Mouse (Mus musculus): ENCODE results near the gene Cd164l2.

Gene Cd164l2

DNA sequence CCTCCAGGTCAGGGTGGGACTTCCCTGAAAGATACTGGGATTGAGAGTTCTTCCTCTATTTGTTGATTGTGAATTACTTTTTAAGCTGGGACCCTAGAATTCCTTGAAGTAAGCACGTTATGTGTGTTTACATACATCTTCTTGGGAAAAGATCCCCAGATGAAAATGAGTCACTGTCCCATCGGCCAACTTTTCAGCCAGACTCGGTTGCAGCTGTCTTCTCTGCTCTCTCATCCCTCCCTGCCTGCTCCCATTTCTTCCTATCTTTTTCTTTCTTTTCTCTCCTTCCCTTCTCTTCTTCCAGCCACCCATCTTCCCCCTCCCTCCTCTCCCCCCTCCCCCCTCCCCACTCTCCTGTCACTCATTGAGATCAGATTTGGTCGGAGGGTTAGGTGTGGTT, 16.9 kb upstream of the Cd164l2 start:
- DNase-seq (ENCODE audit: extremely low spot score), result no peak

DNA sequence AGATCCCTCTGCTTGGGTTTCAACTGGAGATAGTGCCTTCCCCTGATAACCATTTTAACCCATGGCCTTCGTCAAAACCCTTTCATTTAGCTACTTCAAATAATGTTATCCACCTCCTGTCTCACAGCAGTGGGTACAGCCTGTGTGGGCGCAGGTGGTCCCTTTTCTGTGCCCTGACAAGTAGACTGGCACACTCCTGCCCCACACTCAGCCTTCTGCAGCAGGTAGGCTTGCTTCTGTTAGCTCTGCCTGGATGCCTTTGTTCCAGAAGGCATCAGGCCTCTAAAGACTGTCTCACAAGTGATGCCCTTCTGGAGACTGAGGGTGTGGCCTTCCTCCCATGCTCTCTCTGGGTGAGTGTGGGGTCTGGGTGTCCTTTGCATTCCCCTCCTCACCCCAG, 15.8 kb upstream of the Cd164l2 start:
- DNase-seq (ENCODE audit: extremely low spot score), result no peak

DNA sequence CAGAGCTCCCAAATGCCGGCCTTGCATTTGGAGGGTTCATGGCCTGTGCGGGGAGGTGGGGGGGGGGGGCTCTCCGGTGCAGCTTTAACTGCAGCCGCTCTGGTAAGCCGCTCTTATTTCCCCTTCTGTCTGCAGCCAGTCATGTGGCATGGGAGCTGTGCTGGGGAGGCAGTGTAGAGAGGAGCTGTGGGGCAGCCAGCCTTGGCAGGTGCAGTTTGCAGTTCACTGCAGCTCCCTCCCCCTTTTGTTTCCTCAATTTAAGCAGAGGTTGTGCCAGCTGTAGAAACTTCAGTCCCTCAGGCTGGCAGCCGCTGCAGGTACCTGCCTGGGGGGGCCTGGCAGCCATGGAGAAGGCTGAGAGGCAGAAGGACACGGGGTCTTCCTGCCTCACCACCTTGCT, 15.1 kb upstream of the Cd164l2 start:
- DNase-seq (ENCODE audit: extremely low spot score), result no peak

DNA sequence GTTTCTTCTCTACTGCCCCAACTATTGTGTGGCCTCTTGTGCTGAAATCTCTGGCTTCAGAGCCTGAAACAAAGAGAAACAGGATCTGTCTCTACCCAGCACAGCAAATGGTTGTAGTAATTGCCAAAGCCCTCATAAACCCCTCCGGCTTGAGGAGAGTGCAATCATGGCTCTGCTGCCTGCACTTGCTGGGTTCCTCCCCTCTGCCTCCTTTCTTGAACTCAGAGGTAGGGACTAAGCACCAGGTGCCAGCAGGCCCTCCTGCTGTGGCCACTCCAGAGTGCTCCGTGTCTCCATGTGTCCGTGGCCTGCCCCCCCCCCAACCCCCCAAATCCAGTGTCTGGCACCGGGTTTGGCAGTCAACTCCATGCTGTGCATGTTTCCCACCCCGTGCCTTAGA, 14.6 kb upstream of the Cd164l2 start:
- no peak for DNase-seq (ENCODE audit: extremely low spot score)

DNA sequence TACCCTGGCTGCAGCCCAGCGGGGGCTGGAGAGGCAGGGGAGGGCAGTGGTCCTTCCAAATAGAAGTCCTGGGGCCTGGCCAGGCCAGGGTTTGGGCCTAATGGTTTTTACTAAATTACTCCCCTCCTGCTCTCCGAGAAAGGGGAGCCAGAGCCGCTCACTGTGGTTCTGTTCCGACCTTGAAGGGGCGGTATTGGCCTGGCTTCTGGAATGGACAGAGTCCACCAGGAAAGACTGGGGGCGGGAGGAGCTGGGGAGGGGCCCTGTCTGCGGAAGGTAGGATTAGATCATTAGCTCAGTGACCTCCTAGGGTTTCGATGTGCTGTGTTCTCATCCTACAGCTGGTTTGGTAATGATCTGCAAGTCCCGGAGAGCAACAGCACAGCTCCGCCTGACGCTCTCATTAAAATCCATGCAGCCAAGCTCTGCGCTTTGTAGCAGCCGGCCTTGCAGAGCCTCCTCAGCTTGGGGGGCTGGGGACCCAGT, 14.1 kb upstream of the Cd164l2 start:
- no peak for DNase-seq (ENCODE audit: extremely low spot score)

DNA sequence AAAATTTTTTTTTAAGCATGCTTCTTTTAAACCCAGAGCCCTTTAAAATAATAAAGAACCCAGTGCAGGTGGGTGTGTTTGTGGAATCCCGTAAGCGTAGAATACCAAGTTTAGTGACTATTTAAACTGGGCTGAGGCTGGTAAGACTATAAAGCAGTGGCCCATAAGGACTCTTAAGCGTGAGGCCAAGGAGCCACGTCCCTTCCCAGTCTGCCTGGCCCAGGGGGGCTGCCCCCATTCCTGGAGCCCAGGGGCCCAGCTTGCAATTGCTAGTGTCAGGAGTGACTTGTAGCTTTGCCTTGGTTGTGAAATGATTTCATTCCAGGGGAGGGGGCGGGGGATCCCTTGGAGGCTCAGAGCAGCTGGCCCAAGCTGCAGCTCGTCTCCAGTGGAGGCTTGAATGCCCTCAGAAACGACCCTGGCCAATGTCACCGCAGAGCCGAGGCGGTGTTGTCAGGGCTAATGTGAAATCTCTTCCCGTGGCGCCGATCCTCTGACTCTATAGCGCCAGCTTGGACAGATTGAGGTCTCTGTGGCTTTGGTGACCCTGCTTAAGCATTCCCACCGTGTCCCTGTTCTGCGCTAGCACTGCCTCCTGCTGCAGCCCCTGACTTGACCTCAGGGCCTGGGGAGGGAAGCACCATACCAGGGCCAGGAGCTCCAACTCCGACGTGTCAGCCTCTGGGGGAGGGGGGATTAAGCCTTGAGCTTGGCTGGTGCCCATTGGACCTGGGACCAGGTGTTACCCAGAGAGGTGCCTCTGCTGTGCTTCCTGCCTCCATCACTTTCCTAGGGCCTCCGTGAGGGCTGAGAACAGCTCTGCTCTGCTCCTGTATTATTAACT, 13.4 kb upstream of the Cd164l2 start:
- no peak for DNase-seq (ENCODE audit: extremely low spot score)

DNA sequence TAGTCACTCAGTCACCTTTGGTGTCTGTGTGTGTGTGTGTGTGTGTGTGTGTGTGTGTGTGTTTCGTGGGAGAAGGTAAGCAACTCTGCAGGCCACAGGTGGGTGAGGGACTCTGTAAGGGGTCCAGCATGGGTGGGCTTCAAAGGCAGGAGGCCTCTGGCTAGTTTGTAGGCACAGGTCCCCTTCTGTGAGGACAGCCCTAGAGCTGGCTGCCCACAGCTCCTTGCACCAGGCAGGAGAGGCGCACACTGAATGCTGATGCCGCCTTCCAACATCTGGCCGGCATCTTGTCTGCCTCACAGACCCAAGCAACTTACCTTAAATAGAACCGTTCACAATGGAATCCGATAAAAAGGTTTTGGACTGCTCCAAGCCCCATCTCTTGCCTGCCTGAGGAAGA, 12.2 kb upstream of the Cd164l2 start:
- DNase-seq (ENCODE audit: extremely low spot score), result no peak

DNA sequence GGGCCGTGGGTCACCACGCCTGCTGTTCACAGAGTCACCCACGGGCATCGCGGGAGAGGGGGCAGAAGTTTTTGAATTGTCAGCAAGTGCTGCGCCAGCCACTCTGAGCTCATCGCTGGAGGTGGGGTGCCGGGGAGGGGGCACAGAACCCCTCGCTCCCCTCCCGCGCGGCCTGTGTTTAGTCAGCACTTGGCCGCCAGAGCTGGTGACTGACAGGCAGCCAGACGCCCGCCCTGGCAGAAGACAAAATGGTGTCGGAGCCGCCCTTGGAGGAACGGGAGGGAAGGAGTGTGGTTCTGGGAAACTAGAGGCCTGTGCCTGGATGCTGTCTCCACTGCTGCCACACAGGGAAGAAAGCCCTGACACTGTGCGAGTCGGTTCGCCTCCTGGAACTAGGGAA, 11.6 kb upstream of the Cd164l2 start:
- DNase-seq (ENCODE audit: extremely low spot score), result no peak

DNA sequence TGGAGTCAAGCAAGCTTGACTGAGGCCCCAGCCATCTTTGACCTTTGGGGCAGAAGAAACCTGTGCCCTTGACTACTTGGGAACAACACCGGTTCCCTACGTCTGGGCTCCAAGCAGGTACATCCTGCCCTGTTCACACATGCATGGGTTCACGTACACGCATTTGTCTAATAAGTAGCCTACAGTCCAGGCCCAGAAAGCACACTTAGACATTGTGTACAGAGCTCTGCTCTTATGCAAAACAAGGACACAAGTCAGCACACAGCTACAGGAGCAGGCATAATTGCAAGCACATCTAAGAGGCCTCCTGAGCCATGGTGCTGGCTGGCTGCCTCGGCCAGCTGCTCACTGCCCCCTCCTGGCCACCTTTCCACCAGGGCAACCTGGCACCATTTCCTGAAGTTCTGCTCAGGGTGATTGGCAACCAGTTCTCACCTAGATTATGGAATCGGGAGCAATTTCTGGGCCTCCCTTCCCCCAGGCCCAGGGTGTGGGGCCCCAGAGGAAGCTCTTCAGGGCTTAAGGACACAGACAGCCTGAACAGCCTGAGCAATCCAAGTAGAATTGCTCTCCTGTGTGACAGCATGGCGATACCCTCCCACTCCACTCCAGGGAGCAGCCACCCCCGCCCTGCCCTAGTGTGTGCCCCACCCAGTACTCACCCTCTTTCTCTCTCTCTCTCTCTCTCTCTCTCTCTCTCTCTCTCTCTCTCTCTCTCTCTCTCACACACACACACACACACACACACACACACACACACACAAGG, 10.7 kb upstream of the Cd164l2 start:
- no peak for DNase-seq (ENCODE audit: extremely low spot score)

DNA sequence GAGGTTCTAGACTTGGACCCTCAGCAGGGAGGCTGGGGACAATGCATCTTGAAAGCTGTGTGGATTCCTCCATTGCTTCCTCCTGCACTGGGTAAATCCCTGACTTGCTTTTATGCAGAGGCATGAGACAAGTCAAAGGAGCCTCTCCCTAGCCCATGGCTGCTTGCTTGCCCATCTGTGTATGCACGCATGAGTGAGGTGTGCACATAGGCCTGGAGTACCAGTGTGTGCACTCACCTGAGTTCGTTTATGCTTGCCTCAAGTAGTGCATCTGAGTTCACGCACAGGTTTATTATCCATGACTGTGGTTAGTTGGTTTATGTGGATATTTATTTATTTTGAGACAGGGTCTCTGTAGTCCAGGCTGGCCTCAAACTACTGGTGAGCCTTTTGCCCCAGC, 9.7 kb upstream of the Cd164l2 start:
- no peak for DNase-seq (ENCODE audit: extremely low spot score)

DNA sequence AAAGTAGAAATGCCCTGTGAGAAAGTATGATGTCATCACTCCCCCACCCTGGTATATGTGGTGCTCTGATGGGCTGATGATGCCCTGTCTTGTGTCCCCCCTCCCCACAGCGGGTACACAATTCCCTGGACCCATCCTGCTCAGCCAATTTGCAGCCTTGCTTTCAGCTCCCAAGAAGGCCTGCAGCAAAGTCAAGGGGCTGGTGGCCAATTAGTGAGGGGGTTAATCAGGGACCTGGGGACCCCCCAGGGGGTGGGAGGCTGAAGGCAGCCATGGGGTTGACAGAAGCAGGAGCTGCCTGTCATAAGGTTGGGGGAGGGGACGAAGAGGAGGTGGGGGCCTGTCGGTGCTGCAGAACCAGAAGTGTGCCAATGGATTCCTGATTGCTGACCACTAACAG, 8.3 kb upstream of the Cd164l2 start:
- no peak for DNase-seq (ENCODE audit: extremely low spot score)

DNA sequence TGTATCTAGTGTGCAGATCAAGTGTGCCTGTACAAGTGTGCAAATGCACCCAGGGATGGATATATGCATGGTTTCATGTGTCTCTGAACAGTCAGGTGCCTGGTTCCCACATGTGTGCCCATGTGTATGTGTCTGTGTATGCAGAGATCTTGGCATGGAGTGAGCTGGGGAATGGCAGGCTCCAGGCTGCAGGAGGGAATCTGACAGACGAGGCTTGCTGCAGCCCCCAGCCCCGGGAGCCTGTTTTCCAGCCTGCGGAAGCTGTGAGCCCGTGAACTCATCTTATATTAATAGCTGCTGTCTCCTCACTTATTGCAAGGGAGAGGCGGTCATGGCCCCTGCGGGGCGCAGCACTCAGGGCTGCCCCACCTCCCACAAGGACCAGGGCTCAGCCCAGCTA, 7.6 kb upstream of the Cd164l2 start:
- no peak for DNase-seq (ENCODE audit: extremely low spot score)

DNA sequence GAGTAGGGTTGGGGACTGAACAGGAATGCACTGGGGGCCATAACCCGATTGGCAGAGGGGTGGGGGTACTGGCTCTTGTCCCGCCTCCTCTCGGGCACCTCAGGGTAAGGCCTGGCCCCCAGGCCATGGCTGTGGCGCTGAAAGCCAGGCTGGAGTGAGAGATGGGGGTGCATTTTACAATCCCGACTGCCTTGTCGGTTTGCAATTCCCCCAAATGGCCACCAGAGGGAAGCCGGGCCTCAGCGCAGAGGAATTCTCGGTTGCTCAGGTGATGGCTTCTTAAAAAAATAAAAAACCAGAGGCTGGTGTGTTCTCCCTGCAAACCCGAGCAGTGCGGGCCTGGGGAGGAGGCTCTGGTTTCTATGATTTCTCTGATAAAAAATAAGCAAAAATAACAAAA, 2.6 kb upstream of the Cd164l2 start:
- no peak for DNase-seq (ENCODE audit: extremely low spot score)

DNA sequence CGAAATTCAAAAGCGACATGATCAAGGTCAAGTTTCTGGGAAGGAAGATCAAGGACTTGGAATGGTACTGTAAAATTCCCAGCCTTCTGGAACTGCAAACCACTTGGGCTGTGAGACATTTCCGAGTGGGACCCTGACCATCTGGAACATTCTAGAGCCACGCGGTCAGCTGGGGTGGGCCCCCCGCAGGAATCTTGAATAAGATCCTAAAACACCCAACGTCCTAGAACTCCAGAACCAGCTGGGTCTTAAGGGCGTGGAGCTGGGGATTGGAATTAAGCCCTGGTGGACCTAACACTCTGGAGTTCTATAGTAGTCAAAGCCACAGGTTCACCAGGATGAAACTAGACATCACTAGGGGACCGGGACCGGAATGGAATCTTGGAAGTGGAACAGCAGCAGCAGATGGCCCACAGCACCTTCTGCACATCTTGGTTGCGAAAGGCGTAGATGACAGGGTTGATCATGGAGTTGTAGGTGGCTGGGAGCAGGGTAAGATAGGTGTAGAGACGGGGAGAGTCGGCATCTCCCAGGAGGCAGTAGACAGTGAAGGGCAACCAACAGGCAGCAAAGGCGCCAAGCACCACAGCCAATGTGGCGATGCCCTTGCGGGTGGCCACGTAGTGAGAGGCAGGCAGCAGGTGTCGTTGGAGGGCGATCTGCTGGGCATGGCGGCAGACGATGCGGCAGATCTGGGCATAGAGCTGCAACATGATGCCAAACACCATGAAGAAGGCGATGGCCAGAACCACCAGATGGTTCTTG, 1.7 kb upstream of the Cd164l2 start:
- no peak for DNase-seq (ENCODE audit: extremely low spot score)

DNA sequence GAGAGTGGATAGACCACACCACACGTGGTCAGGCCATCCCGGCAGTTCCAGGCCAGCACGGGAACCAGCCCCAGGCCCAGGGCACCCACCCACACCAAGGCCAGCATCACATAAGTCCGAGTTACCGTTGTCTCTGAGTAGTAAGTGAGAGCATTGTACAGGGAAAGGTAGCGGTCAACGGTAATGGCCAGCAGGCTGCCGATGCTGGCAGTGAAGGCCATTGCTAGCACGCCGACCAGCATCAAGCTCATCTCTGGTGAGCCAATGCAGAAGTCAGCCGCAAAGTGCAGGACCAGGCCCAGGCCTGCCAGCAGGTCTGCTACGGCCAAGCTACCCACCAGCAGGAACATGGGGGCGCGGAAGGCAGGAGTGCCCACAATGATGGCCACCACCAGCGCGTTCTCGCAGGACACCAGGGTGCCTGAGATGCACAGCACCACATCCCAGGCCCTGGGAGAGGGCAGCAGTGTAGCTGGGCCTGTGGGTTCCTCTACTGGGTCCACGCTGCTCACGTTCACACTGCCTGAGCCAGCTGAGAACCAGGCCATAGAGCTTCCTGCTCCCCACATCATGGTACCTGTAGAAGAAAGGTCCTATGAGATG, 1.0 kb upstream of the Cd164l2 start:
- no peak for DNase-seq (ENCODE audit: extremely low spot score)

DNA sequence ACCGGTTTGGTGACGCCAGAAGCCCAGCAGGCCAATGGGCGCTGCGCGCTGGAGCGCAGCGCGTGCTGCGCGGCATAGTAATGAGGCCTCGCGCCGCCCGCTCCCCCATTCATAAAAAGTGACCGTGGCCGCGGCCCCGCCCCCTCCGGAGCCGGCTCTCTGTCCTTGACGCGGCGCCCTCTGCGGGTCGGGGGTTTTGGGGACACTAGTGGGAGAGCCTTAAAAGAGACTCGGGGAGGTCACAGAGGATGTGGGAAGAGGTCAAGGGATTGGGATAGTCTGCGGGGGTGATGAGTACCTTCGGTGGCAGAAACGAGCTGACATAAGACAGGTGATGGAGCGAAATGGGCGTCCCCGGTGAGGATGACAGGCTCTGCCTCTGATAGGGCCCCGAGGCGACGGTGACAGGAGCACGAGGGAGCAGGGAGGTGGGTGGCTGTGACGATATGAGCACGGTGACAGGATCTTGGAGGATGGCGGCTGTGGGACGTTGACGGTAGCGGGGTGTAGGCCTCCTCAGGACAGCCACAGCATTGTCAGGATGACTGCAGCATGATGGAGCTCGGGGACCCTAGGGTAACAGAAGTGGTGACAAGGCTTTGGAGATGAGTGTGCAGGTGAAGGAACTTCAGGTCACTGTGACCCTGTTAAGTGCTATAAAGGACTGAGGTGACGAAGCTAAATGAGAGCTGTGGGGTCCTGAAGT, 784 bp downstream of the Cd164l2 start:
- DNase-seq (ENCODE audit: extremely low spot score), result peak; percentile 84

DNA sequence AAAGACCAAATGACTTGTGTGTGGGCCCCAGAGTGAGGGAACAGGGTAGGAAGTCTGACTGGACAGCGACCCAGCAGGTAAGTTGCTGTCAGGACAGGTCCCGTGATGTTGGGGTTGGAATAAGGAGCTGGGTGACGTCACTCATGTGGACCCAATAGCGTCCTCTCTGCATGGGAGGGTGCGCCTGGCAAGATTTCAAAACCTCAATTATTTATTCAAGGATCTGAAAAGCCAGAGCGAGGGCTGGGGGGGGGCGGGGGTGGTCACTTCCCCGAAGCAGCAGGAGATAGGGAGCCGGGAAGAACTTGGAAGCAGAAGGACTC, 1.3 kb downstream of the Cd164l2 start:
- DNase-seq (ENCODE audit: extremely low spot score), result no peak

DNA sequence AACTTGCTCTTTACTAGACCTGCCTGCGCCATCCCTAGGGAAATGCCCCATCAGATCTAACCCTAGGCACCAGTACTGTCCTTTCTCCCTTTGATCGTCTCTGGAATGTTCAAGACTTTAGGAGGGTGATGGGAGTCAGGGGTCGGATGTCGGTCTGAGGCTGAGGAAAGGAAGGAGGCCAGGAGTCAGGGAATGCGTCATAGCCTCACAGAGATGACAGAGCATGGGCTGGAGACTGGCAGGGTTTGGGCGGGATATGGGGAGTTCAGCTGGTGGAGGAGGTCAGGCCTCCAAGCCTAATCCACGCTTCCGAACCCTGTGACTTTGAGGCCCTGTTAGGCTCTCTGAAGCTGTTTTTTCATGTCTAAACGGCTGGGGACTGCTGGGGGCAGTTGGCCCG, 1.7 kb downstream of the Cd164l2 start:
- DNase-seq (ENCODE audit: extremely low spot score), result no peak

DNA sequence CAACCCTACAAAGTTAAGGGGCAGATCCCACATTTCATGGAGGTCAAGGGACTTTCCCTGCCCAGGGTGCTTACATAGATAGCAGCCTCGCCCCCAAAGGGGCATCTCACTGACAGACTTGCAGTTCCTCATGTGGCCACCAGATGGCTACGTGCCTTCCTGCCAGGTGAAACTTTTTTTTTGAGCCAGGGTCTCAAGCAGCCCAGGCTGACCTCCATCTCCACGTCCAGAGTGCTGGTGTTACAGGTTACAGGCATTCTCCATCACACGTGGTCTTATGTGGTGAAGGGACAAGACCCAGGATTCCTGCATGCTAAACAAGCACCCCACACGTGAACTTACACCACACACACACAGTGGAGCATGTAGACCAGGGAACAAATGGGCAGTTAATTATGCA, 5.7 kb downstream of the Cd164l2 start:
- DNase-seq (ENCODE audit: extremely low spot score), result peak; percentile 75

DNA sequence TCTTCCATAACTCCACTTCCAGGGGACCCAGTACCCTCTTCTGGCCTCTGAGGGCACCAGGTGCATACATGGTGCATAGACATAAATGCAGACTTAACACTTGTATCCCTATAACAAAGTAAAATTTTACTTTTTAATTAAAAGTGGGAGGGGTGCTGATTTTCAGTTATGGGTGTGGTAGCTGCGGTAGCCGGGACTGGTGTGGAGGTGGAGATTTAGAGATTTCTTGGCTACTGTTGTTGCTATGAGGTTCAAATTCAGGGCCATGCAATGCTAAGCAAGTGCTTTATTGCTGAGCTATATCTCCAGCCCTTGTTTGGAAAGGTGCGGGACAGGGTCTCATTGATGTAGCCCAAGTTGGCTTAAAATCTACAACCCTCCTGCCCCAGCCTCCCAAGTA, 6.8 kb downstream of the Cd164l2 start:
- no peak for DNase-seq (ENCODE audit: extremely low spot score)

DNA sequence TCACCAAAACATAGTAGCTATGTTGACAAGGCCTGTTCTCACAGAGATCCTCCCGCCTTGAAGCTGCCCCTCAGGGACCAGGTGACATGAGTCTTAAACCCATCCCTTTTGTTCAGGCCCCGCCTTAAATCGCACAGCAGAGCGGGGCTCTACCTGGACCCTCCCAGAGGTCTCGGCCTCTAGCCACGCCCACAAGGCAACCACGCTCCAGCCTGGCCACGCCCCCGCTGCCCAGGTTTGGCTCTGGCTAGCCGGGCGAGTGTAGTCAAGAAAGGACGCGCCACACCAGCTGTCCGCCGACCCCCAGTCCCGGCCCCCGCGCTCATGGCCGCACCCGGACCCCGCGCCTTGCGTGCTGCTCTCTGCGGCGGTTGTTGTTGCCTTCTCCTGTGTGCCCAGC, 8.7 kb downstream of the Cd164l2 start:
- DNase-seq (ENCODE audit: extremely low spot score), result no peak

DNA sequence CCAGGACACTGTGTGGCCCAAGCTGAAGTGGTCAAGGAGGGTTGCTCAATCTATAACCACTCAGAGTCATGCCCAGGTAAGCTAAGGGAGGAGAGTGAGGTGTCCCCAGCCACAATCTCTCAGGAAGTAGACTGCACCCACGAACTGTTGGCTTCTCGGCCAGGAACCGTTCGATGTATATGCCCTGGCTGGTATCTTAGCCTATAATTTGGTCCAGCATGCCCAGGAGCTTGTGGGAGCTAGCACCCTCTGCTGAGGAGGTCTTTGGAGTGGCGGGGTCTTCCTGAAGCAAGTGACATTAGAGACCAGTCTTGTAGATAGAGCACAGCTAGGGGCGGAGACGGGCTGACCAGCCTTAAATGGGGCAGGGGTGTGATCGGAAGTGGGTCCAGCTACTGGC, 9.8 kb downstream of the Cd164l2 start:
- DNase-seq (ENCODE audit: extremely low spot score), result no peak
